Mouse (Mus musculus): ENCODE measurements around the gene Sirt3. TPM values are rescaled to one million over a fixed set of nuclear protein-coding genes. Genes with fewer than 3 reads are reported as not detected.

The Sirt3 gene
- polyA plus RNA-seq, 1 experiment: 20.4 TPM

DNA sequence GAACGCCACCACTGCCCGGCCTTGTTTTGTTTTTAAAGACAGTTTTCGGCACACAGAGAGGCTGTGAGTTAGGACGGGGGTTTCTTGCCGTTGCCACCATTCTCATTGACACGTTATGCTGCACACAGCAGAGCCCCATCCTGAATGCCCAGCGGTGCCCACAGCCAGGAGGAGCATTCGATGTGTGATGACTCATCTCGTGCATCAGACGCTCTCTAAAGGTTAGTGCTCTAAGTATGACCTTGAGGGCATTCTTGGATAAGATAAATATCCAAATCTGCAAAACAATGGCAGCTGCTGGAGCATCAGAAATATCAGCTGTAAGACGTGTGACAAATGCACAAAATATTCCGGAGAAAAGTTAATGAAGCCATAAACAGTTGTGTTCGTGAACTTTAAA, 25.0 kb upstream of the Sirt3 start:
- H3K27ac ChIP-seq (ENCODE audit: insufficient read depth, low read depth, low read length): no peak overlapping the region
- no peak overlapping the region for H3K4me3 ChIP-seq (ENCODE audit: low read depth, low read length)
- TF ChIP-seq POLR2A (IDR thresholded peaks at IDR 0.05; ENCODE audit: low read depth, low read length): no peak
- TF ChIP-seq CTCF (IDR thresholded peaks at IDR 0.05; ENCODE audit: extremely low read depth, insufficient read length, insufficient replicate concordance, low read depth, low read length): no peak
- 79% methylated on average over 13 of the region's 13 CpGs for WGBS
- H3K4me1 ChIP-seq (ENCODE audit: control insufficient read depth, insufficient read depth, insufficient read length, low read length): peaks cover 2% of the 10 kb centered on the region; the same call in 1 of the 2 replicates
- no peaks in the 10 kb centered on the region for H3K27me3 ChIP-seq (ENCODE audit: control insufficient read depth, insufficient read depth, low read length)
- no peaks in the 10 kb centered on the region for H3K36me3 ChIP-seq (ENCODE audit: control insufficient read depth, insufficient read depth, low read length)

- Histone ChIP-seq H3K36me3 (ENCODE audit: control insufficient read depth, insufficient read depth, low read length) (no peaks in the 10 kb centered on the region), H3K27me3 (ENCODE audit: control insufficient read depth, insufficient read depth, low read length) (no peaks in the 10 kb centered on the region), H3K4me3 (ENCODE audit: low read depth, low read length) (no peak overlapping the region), H3K27ac (ENCODE audit: insufficient read depth, low read depth, low read length) (no peak overlapping the region), H3K4me1 (ENCODE audit: control insufficient read depth, insufficient read depth, insufficient read length, low read length) (peaks cover 2% of the 10 kb centered on the region; the same call in 1 of the 2 replicates)
- 81% methylated on average over 2 of the region's 2 CpGs for WGBS
- TF ChIP-seq CTCF (IDR thresholded peaks at IDR 0.05; ENCODE audit: extremely low read depth, insufficient read length, insufficient replicate concordance, low read depth, low read length) (no peak), POLR2A (IDR thresholded peaks at IDR 0.05; ENCODE audit: low read depth, low read length) (no peak)
Observed at GRCm38 (mm10) chr7:140905642-140906081, 23.6 kb upstream of the Sirt3 start.

DNA sequence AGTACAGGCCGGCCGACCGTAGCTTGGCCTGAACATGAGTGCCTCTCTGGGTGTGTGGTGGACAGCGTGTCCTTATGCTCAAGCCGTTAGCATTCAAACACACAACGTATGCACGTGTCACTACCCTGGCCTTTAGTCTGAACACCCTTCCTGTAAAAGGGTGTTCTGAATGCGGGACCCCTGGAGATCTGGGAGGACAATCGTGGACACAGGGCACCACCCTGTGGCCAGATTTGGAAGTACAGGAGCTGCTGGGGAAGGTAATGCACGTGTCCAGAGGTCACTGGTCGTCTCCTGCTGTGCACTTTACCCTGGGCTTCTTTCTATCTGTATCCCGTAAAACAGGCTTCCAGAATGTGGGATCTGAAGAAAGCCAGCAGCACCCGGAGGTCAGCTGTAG, 21.1 kb upstream of the Sirt3 start:
- peaks cover 6% of the 10 kb centered on the region for H3K36me3 ChIP-seq (ENCODE audit: control insufficient read depth, insufficient read depth, low read length)
- H3K4me3 ChIP-seq (ENCODE audit: low read depth, low read length): no peak overlapping the region
- TF ChIP-seq CTCF (IDR thresholded peaks at IDR 0.05; ENCODE audit: extremely low read depth, insufficient read length, insufficient replicate concordance, low read depth, low read length): peak; percentile 97; the same call in 1 of the 2 replicates
- no peak for TF ChIP-seq POLR2A (IDR thresholded peaks at IDR 0.05; ENCODE audit: low read depth, low read length)
- WGBS: 26% methylated on average over 13 of the region's 13 CpGs
- no peaks in the 10 kb centered on the region for H3K4me1 ChIP-seq (ENCODE audit: control insufficient read depth, insufficient read depth, insufficient read length, low read length)
- H3K27me3 ChIP-seq (ENCODE audit: control insufficient read depth, insufficient read depth, low read length): no peaks in the 10 kb centered on the region
- no peak overlapping the region for H3K27ac ChIP-seq (ENCODE audit: insufficient read depth, low read depth, low read length)

DNA sequence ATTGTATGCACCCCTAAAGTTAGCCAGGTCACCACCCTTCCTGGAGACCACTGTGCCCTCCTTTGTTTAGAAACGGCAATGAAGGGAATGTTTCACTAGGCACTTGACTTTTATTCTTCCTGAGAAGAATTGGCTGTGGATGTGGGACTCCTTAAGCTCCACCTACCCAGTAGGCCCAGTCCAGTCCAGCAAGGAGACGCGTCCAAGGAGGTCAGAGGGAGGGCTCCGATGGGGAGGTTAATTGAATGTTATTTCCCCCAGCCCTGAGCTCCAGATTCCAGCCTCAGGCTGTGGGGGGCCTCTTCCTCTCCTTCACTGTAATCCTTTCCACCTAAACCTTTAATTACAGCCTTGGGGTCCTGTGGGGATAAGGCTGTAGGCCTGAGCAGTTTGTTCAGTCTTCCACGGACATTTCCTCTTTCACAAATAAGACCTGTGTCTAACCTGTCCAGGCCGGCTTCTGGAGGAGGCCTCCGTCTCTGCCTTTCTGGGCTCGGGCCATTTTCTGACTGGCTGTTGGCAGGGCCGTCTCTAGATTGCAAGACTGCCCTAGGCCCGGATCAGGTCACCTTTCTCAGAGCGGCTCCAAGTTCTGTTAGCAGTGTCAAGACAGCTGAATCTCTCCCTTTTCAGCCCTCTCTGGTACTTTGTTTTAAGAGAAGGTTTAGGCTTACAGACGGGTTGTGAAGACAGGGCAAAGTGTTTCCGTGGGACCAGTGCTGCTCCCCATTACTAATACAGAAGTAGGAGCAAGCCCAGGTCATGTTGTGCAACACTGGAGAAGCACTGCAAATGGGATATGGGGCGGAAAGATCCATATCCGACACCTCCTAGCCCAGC, 20.1 kb upstream of the Sirt3 start:
- WGBS: 90% methylated on average over 15 of the region's 15 CpGs
- TF ChIP-seq CTCF (IDR thresholded peaks at IDR 0.05; ENCODE audit: extremely low read depth, insufficient read length, insufficient replicate concordance, low read depth, low read length): no peak
- no peak for TF ChIP-seq POLR2A (IDR thresholded peaks at IDR 0.05; ENCODE audit: low read depth, low read length)

DNA sequence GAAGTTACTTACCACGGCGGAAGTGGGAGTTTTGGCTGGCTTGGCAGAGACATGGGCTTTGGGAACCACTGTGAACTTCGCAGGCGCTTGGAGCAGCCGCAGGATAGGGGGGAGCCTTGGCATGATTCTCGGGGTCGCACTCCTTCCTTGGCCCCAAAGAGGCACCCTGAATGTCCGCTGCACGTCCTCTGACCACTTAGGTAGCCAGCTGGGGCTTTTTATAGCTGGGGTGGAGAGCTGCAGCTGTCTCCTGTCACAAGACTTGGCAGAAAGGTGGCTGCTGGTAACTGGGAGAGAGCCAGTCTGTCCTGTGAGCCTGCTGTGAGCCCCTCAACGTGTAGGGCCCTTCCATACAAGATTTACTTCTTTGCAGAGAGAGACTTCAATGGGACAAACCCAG, 18.1 kb upstream of the Sirt3 start, which contains the start of gene Cox8b:
Cox8b (minus strand) TSS at position 227 of the 400 bp plus-strand sequence.
- TF ChIP-seq POLR2A (IDR thresholded peaks at IDR 0.05; ENCODE audit: low read depth, low read length) (no peak), CTCF (IDR thresholded peaks at IDR 0.05; ENCODE audit: extremely low read depth, insufficient read length, insufficient replicate concordance, low read depth, low read length) (no peak)
- no peak within 1 kb of the TSS for H3K4me3 ChIP-seq (ENCODE audit: low read depth, low read length)

More for the DNA sequence above, 20.1 kb upstream of the Sirt3 start:
- Histone ChIP-seq H3K4me1 (ENCODE audit: control insufficient read depth, insufficient read depth, insufficient read length, low read length) (no peaks in the 10 kb centered on the region), H3K27me3 (ENCODE audit: control insufficient read depth, insufficient read depth, low read length) (no peaks in the 10 kb centered on the region), H3K36me3 (ENCODE audit: control insufficient read depth, insufficient read depth, low read length) (peaks cover 14% of the 10 kb centered on the region), H3K27ac (ENCODE audit: insufficient read depth, low read depth, low read length) (no peak overlapping the region), H3K4me3 (ENCODE audit: low read depth, low read length) (no peak overlapping the region)

DNA sequence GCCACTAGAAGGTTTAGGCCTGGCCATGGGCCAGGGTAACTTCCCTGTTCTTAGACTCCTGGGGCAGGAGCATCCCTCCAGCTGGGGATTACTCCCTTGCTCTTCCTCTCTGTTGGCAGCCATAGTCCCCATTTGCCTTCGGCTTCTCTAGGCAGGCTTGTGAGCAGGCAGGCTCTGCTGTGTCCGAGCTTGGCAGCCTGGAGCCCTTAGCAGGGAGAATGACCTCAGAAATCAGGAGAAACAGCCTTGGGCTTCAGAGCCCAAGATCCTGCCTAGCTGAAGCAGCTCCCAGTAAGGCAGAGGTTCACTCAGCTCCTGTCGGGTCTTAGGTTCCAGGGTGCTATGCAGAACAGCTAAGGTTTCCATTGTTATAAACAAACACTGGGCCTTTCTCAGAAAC, 17.0 kb upstream of the Sirt3 start:
- H3K4me1 ChIP-seq (ENCODE audit: control insufficient read depth, insufficient read depth, insufficient read length, low read length): no peaks in the 10 kb centered on the region
- 83% methylated on average over 3 of the region's 3 CpGs for WGBS
- peaks cover 32% of the 10 kb centered on the region for H3K36me3 ChIP-seq (ENCODE audit: control insufficient read depth, insufficient read depth, low read length)
- H3K4me3 ChIP-seq (ENCODE audit: low read depth, low read length): no peak overlapping the region
- no peak overlapping the region for H3K27ac ChIP-seq (ENCODE audit: insufficient read depth, low read depth, low read length)
- no peak for TF ChIP-seq POLR2A (IDR thresholded peaks at IDR 0.05; ENCODE audit: low read depth, low read length)
- no peak for TF ChIP-seq CTCF (IDR thresholded peaks at IDR 0.05; ENCODE audit: extremely low read depth, insufficient read length, insufficient replicate concordance, low read depth, low read length)
- H3K27me3 ChIP-seq (ENCODE audit: control insufficient read depth, insufficient read depth, low read length): no peaks in the 10 kb centered on the region

More for the DNA sequence above, 18.1 kb upstream of the Sirt3 start, which contains the start of gene Cox8b:
- WGBS: 68% methylated on average over 10 of the region's 10 CpGs
- Histone ChIP-seq H3K27ac (ENCODE audit: insufficient read depth, low read depth, low read length) (no peak within 1 kb of the TSS), H3K4me1 (ENCODE audit: control insufficient read depth, insufficient read depth, insufficient read length, low read length) (no peaks in the 10 kb centered on the region), H3K27me3 (ENCODE audit: control insufficient read depth, insufficient read depth, low read length) (no peaks in the 10 kb centered on the region), H3K36me3 (ENCODE audit: control insufficient read depth, insufficient read depth, low read length) (peaks cover 24% of the 10 kb centered on the region)

DNA sequence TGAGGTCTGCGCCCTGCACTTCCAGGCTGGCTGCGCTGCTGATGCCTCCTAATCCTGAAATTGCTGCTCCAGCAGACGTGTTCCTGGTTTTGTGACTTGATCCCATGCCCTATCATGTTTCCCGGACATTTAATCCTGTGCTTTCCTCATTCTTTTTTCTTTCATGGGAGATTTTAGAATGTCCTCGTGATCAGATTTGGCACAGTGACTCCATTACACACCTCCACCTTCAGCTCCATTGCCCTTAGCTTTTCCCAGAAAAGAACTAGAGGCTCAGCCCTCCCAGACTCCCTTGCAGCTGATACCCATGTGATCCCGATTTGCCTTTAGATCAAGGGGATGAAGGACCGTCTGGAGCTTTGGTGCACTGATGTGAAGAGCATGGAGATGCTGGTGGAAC, 15.8 kb upstream of the Sirt3 start:
- WGBS: 90% methylated on average over 7 of the region's 7 CpGs
- no peaks in the 10 kb centered on the region for H3K27me3 ChIP-seq (ENCODE audit: control insufficient read depth, insufficient read depth, low read length)
- TF ChIP-seq CTCF (IDR thresholded peaks at IDR 0.05; ENCODE audit: extremely low read depth, insufficient read length, insufficient replicate concordance, low read depth, low read length) (no peak), POLR2A (IDR thresholded peaks at IDR 0.05; ENCODE audit: low read depth, low read length) (no peak)
- H3K36me3 ChIP-seq (ENCODE audit: control insufficient read depth, insufficient read depth, low read length): peaks cover 37% of the 10 kb centered on the region
- no peak overlapping the region for H3K27ac ChIP-seq (ENCODE audit: insufficient read depth, low read depth, low read length)
- no peaks in the 10 kb centered on the region for H3K4me1 ChIP-seq (ENCODE audit: control insufficient read depth, insufficient read depth, insufficient read length, low read length)
- no peak overlapping the region for H3K4me3 ChIP-seq (ENCODE audit: low read depth, low read length)

Measured in small intestine, adult 2 months (tissue).